Mouse (Mus musculus): ENCODE results near the gene Tnfrsf23.

DNA sequence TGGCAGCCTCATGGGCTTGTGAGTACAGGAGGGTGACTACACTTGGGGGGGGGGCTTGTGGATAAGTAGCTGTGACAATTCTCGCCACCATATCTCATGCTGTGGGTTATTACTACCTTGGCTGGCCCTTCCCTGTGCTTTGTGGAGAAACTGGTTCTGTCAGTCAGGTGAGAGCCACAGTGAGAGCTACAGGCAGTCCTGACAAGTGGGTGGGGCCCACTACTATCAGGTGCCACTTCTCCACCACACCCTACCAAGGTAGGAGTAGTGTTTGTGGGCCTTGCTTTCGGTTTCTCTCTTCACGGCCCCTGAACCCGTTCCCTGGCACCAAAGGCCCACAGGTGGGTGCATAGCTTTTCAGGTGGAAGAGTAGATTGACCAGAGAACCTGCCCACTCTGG lies 38.2 kb upstream of the Tnfrsf23 start:
- TF ChIP-seq MYOD1 (IDR thresholded peaks at IDR 0.05; ENCODE audit: control insufficient read depth, insufficient read length, low read depth) = no peak
- TF ChIP-seq CTCF (IDR thresholded peaks at IDR 0.05; ENCODE audit: control insufficient read depth, insufficient read depth, insufficient read length) = no peak
- TF ChIP-seq USF1 (IDR thresholded peaks at IDR 0.05; ENCODE audit: low read depth) = no peak

Data from C2C12 (cell line).